Mouse (Mus musculus) megakaryocyte, embryonic 14.5 days (primary cell): Measurements from ENCODE around the gene Sla2. TPM values are rescaled to one million over a fixed set of nuclear protein-coding genes. Genes with fewer than 3 reads are reported as not detected.
A peak's percentile ranks its signal among the peaks of the same experiment; 100 is the strongest.
"Not testable (repeated sequence)": the region's sequence is repeated elsewhere in the genome, so short reads cannot be mapped to it uniquely, and the experiment has no call there.

Experiments
- H3K27me3 ChIP-seq: replicated peaks from 2 replicates; pipeline ENCODE3; 2012; ENCODE audit warnings: inconsistent platforms
- H3K36me3 ChIP-seq: replicated peaks from 2 replicates; pipeline ENCODE3; 2012; ENCODE audit warnings: low read length, inconsistent platforms, mixed read lengths
- H3K4me1 ChIP-seq: 2 replicates; pipeline ENCODE4 v1.6.1; 2012; ENCODE audit warnings: inconsistent platforms
- H3K4me3 ChIP-seq: replicated peaks from 2 replicates; pipeline ENCODE3; 2012; ENCODE audit warnings: moderate library complexity, mild to moderate bottlenecking, inconsistent platforms
- H3K9me3 ChIP-seq: 2 replicates; pipeline ENCODE4 v1.6.1; 2012; ENCODE audit warnings: inconsistent platforms
- FLI1 ChIP-seq: IDR thresholded peaks from 2 replicates; pipeline ENCODE4 v1.6.1; 2012; ENCODE audit warnings: low read length, inconsistent platforms, mixed read lengths
- GATA1 ChIP-seq: IDR thresholded peaks from 3 replicates; pipeline ENCODE4 v1.6.1; 2012; ENCODE audit warnings: mixed read lengths, low read length, inconsistent platforms, borderline replicate concordance
- polyA plus RNA-seq: library from polyadenylated mRNA; stranded (reverse); fragments of >175 nt; gene quantifications from 2 replicates; pipeline ENCODE4 v1.2.3, GENCODE M21; 2012; ENCODE audit warnings: low replicate concordance; ENCODE audit not compliant: insufficient read depth

Sla2 gene
- polyA plus RNA-seq, 1 experiment = 86.1 TPM

DNA sequence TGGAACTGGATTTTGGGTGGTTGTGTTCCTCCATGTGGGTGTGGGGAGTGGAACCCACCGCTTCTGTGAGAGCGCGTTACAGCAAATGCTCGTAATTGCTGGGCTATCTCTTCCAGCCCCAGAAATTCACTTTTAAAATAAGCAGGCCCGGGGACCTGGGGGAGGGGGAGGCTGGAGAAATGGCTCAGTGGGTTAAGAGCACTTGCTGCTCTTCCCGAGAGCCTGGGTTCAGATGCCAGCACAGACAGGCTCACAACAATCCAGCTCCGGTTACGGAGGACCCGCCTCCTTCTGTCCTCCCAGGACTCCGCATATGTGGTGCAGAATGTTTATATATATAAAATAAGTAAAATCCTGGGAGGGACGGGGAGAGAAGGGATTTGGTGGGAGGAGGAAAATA, 44.3 kb downstream of the Sla2 start:
- no peak overlapping the region for H3K4me3 ChIP-seq
- TF ChIP-seq FLI1 (no peak), GATA1 (no peak)
- peaks cover 41% of the 10 kb centered on the region for H3K27me3 ChIP-seq
- H3K36me3 ChIP-seq = peaks cover 40% of the 10 kb centered on the region
- peaks cover 35% of the 10 kb centered on the region for H3K4me1 ChIP-seq
- H3K9me3 ChIP-seq = no peaks in the 10 kb centered on the region

DNA sequence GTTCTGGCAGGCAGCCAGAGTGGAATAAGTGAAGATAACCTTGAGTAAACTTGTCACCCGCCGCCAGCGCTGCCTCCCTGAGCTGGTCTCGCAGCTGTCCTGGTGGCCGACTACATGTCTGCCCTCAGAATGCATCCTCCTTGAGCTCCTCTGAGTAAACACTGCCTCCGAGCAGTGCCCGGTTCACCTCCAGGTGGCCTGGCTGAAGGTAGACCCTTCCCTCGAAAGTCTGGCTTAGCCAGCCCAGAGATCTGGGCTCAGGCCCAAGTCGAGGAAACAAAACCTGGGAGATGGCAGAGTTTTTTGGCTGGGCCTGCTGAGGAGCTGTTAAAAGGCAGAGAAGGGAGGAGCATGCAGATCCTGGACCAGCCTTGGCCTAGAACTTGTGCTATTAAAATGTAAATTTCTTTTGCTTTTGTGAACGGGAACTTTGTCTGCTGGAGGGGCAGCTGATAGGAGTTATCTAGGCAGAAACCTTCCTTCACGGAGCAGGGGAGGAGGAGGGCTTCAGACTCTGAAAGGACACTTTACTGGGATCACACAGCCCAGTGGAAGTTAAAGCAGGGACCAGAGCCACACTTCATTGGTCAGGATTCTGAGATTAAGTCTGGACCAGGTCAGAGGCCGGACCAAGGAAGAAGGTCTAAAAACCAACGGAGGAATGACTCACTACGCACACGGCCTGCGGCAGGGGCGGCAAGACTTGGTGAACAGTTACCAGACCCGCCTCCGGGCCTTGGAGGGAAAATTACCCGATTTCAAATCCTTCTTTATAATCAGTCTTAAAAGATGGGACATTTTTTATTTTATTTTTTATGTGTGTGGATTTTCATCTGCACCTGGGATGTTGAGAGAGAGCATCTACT, 44.9 kb downstream of the Sla2 start:
- Histone ChIP-seq H3K4me1 (peaks cover 35% of the 10 kb centered on the region), H3K4me3 (peak overlapping the region; percentile 93)

GRCm38 (mm10) chr2:156841028-156841840, 45.8 kb downstream of the Sla2 start:
- H3K4me3 ChIP-seq = peak overlapping the region; percentile 93
- H3K27me3 ChIP-seq = peaks cover 52% of the 10 kb centered on the region
- no peak for TF ChIP-seq GATA1
- no peak for TF ChIP-seq FLI1
- H3K36me3 ChIP-seq = peaks cover 25% of the 10 kb centered on the region
- no peaks in the 10 kb centered on the region for H3K9me3 ChIP-seq
- H3K4me1 ChIP-seq = peaks cover 35% of the 10 kb centered on the region

More for the DNA sequence above, 44.9 kb downstream of the Sla2 start:
- Histone ChIP-seq H3K9me3 (no peaks in the 10 kb centered on the region), H3K27me3 (peaks cover 45% of the 10 kb centered on the region), H3K36me3 (peaks cover 33% of the 10 kb centered on the region)
- TF ChIP-seq FLI1 (no peak), GATA1 (no peak)

- peak overlapping the region; percentile 93 for H3K4me3 ChIP-seq
- TF ChIP-seq GATA1 (no peak), FLI1 (no peak)
- peaks cover 17% of the 10 kb centered on the region for H3K36me3 ChIP-seq
- peaks cover 35% of the 10 kb centered on the region for H3K4me1 ChIP-seq
- H3K27me3 ChIP-seq = peaks cover 54% of the 10 kb centered on the region
- no peaks in the 10 kb centered on the region for H3K9me3 ChIP-seq
These were observed 46.5 kb downstream of the Sla2 start for GRCm38 (mm10) chr2:156840301-156841027.

DNA sequence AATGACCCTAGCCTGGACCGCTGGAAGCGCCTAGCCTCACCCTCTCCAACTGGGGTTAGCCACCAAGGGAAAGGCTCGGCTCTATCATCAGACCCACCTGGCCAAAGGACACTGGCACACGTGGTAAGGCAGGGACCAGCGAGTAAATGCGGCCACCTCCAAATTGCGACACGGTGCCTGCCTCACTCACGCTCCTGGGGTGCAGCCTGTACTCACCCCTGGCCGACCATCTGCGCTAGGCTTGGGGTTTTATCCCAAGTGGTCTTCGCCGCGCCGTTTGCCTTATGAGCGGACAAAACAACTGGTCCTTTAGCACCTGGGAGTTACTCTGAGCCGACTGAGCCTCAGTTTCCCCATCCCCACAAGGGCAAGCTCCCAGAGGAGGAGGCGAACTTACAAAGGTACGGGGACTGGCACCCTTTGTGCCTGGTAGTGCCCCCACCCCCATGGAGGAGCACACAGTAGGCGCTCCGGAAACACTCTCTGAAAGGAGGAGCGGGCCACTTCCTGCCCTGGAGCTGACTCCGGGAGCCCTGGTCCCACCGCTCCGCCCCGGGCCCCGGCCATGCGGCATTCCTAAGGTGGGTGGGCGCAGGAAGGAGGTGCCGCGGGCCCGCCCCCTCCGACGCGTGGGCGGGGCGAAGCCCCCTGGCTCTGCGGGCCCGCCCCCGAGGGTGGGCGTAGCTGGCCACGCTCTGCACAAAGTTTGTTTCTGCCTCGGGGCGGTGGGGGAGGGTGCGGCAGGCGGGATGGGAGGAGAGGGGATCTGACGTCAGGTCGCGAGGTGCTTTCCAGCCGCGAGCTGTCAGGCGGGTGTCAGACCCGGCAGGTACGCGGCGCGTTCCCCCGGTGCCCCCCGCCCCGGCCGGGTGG, 47.4 kb downstream of the Sla2 start, which contains the start of gene Tgif2:
Tgif2 (plus strand) TSS at position 689 of the 873 bp plus-strand sequence.
- H3K4me1 ChIP-seq = peaks cover 31% of the 10 kb centered on the region
- H3K36me3 ChIP-seq = peaks cover 9% of the 10 kb centered on the region
- TF ChIP-seq FLI1 = no peak
- no peak for TF ChIP-seq GATA1
- peaks cover 58% of the 10 kb centered on the region for H3K27me3 ChIP-seq
- peaks cover 4% of the 10 kb centered on the region; the same call in 1 of the 2 replicates for H3K9me3 ChIP-seq
- H3K4me3 ChIP-seq = peak within 1 kb of the TSS; percentile 93

GRCm38 (mm10) chr2:156838839-156839238, 48.2 kb downstream of the Sla2 start:
- Histone ChIP-seq H3K4me3 (no peak overlapping the region), H3K9me3 (peaks cover 10% of the 10 kb centered on the region), H3K36me3 (peaks cover 6% of the 10 kb centered on the region), H3K4me1 (peaks cover 31% of the 10 kb centered on the region), H3K27me3 (peaks cover 63% of the 10 kb centered on the region)
- TF ChIP-seq FLI1 = no peak

DNA sequence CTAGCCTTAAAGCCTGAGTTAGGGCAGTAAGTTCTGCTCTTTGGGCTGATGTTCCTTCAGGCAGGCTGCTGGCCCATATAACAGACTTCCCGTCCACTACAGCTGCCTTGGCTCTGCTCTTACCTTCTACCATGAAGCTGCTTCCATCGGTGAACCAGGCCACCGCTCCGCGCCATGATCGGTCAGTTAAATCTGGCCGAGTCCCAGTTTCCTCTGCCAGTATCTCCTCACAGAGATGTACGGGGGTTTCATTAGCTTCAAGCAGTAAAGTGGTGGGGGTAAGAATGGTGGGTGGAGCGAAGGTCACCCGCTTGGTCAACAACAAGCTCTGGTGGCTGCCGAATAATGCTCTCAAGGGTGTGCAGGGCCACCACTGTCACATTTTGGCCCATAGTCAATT, 52.7 kb downstream of the Sla2 start:
- Histone ChIP-seq H3K9me3 (peaks cover 51% of the 10 kb centered on the region), H3K4me1 (peaks cover 3% of the 10 kb centered on the region), H3K4me3 (no peak overlapping the region), H3K36me3 (no peaks in the 10 kb centered on the region), H3K27me3 (peaks cover 36% of the 10 kb centered on the region)
- TF ChIP-seq FLI1 (no peak), GATA1 (no peak)

- H3K4me1 ChIP-seq, H3K36me3 ChIP-seq, H3K4me3 ChIP-seq: not testable (repeated sequence)
- Histone ChIP-seq H3K27me3 (peaks cover 36% of the 10 kb centered on the region), H3K9me3 (peaks cover 51% of the 10 kb centered on the region)
These were observed 61.9 kb downstream of the Sla2 start for GRCm38 (mm10) chr2:156825128-156825527.

Other genes starting within 250 kb of the Sla2 start
- gene Myl9, start 111.8 kb downstream of the Sla2 start, polyA plus RNA-seq = 143 and 182 TPM in 2 replicates
- gene Tgif2, start 47.2 kb downstream of the Sla2 start, polyA plus RNA-seq = 5.1 and 8.1 TPM in 2 replicates
- 0.13 TPM in 1 of 2 replicates, not detected in the other for gene 4930518I15Rik, start 29.2 kb downstream of the Sla2 start, polyA plus RNA-seq
- 175 and 255 TPM in 2 replicates for gene Rab5if, start 24.1 kb downstream of the Sla2 start, polyA plus RNA-seq
- gene Ndrg3, start 104.9 kb upstream of the Sla2 start, polyA plus RNA-seq = 1.1 and 3.3 TPM in 2 replicates
- gene Dsn1, start 120.0 kb upstream of the Sla2 start, polyA plus RNA-seq = 0.73 TPM in 1 of 2 replicates, not detected in the other
- 3.8 and 5.8 TPM in 2 replicates for gene Soga1, start 192.1 kb upstream of the Sla2 start, polyA plus RNA-seq
- not detected in 2 replicates for gene Tldc2, start 199.9 kb upstream of the Sla2 start, polyA plus RNA-seq
- 16.0 and 27.3 TPM in 2 replicates for gene Samhd1, start 248.1 kb upstream of the Sla2 start, polyA plus RNA-seq